Mouse (Mus musculus): ENCODE results near the gene Foxb1.
A peak's percentile ranks its signal among the peaks of the same experiment; 100 is the strongest.

Gene Foxb1

GRCm38 (mm10) chr9:69760371-69761301 is at the start of gene Foxb1:
Gene Foxb1 (minus strand): TSS chr9:69760940.
- no peak for DNase-seq (ENCODE audit: low read depth)

GRCm38 (mm10) chr9:69790562-69790961 is 29.8 kb upstream of the Foxb1 start:
- peak; percentile 16 for DNase-seq (ENCODE audit: low read depth)

GRCm38 (mm10) chr9:69779996-69780395 is 19.3 kb upstream of the Foxb1 start:
- no peak for DNase-seq (ENCODE audit: low read depth)

GRCm38 (mm10) chr9:69769949-69770585 is 9.3 kb upstream of the Foxb1 start:
- no peak for DNase-seq (ENCODE audit: low read depth)

GRCm38 (mm10) chr9:69769091-69769948 is 8.6 kb upstream of the Foxb1 start:
- DNase-seq (ENCODE audit: low read depth): no peak

GRCm38 (mm10) chr9:69768136-69768875 is 7.6 kb upstream of the Foxb1 start:
- no peak for DNase-seq (ENCODE audit: low read depth)

GRCm38 (mm10) chr9:69767421-69767820 is 6.7 kb upstream of the Foxb1 start:
- DNase-seq (ENCODE audit: low read depth): no peak

GRCm38 (mm10) chr9:69766936-69767335 is 6.2 kb upstream of the Foxb1 start:
- DNase-seq (ENCODE audit: low read depth): no peak

- DNase-seq (ENCODE audit: low read depth): no peak
These were observed 5.6 kb upstream of the Foxb1 start for GRCm38 (mm10) chr9:69766301-69766700.

GRCm38 (mm10) chr9:69765483-69766050 is 4.8 kb upstream of the Foxb1 start:
- DNase-seq (ENCODE audit: low read depth): no peak

GRCm38 (mm10) chr9:69764586-69765482 is 4.1 kb upstream of the Foxb1 start:
- DNase-seq (ENCODE audit: low read depth): no peak

GRCm38 (mm10) chr9:69763681-69764585 is 3.2 kb upstream of the Foxb1 start:
- DNase-seq (ENCODE audit: low read depth): no peak

- DNase-seq (ENCODE audit: low read depth): no peak
These were observed 2.0 kb upstream of the Foxb1 start for GRCm38 (mm10) chr9:69762703-69763102.

GRCm38 (mm10) chr9:69762221-69762620 is 1.5 kb upstream of the Foxb1 start:
- DNase-seq (ENCODE audit: low read depth): no peak

- DNase-seq (ENCODE audit: low read depth): no peak
These were observed 829 bp upstream of the Foxb1 start for GRCm38 (mm10) chr9:69761569-69761968.

- DNase-seq (ENCODE audit: low read depth): no peak
These were observed 969 bp downstream of the Foxb1 start for GRCm38 (mm10) chr9:69759721-69760221.

- no peak for DNase-seq (ENCODE audit: low read depth)
These were observed 1.7 kb downstream of the Foxb1 start for GRCm38 (mm10) chr9:69758946-69759615.

- no peak for DNase-seq (ENCODE audit: low read depth)
These were observed 2.2 kb downstream of the Foxb1 start for GRCm38 (mm10) chr9:69758506-69758905.
